Mouse (Mus musculus) layer of hippocampus, adult 2 months (tissue): Measurements from ENCODE around the gene Qsox1. TPM values are rescaled to one million over a fixed set of nuclear protein-coding genes. Genes with fewer than 3 reads are reported as not detected.

Experiments used
- DNase-seq, 2 experiments: peaks; one replicate each; pipeline ENCODE4 v3.0.0; 2022; ENCODE audit warnings: low spot score in 2 of 2
- H3K27ac ChIP-seq: fragments of 200-600 bp; 2 replicates; pipeline ENCODE4 v1.8.1; 2022
- H3K4me3 ChIP-seq: fragments of 200-600 bp; 2 replicates; pipeline ENCODE4 v1.8.1; 2022; ENCODE audit warnings: mild to moderate bottlenecking
- CTCF ChIP-seq: fragments of 200-600 bp; conservative IDR thresholded peaks from 2 replicates; pipeline ENCODE4 v1.8.1; 2022; ENCODE audit warnings: antibody characterized with exemption, mild to moderate bottlenecking, moderate library complexity
- total RNA-seq, 2 experiments: library from RNA; stranded (reverse); gene quantifications; 2 replicates each; pipeline ENCODE4 v1.2.3; 2021

The Qsox1 gene
- total RNA-seq, 2 experiments from 2014 or later = 32.1 to 35.4 TPM

DNA sequence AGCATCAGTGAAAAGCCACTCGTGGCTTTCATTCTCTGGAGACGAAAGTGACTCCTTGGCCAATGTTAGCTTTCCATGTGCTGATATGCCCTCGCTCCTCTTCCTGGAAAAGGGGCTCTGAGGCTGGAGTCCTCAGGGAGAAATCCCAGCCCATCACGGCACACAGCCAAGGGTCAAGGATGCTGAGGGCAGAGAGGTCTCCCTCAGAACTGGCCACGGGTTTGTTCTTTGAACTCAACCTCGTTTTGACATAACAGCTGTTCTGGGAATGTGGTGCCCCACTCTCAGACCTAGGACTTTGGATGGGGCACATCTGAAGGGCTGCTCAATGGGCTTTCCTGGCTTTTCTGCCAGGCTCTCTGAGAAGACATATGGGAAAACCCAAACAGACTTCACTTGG, 17.8 kb downstream of the Qsox1 start:
- Histone ChIP-seq H3K27ac (no peak overlapping the region), H3K4me3 (no peak overlapping the region)
- no peak for DNase-seq
- TF ChIP-seq CTCF = no peak

DNA sequence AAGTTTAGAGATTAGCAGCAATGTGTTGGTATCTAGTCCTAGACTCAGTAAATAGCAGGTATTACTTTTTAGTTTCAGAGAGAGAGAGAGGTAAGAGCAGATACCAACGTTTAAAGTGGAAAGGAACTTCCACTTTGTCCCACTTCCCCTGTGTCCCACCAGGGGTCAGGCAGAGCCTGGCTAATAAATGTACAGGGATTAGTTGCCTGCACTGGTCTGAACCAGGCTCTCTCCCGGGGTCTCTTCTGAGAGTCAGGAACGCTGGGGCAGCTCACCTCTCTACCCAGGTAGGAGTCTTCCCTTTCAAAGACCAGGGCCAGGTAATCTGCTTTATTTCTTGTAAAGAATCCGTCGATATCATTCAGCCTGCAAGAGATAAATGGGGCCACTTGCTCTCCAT, 20.8 kb downstream of the Qsox1 start:
- no peak overlapping the region for H3K27ac ChIP-seq
- H3K4me3 ChIP-seq = no peak overlapping the region
- no peak for DNase-seq
- TF ChIP-seq CTCF = peak; percentile 68

DNA sequence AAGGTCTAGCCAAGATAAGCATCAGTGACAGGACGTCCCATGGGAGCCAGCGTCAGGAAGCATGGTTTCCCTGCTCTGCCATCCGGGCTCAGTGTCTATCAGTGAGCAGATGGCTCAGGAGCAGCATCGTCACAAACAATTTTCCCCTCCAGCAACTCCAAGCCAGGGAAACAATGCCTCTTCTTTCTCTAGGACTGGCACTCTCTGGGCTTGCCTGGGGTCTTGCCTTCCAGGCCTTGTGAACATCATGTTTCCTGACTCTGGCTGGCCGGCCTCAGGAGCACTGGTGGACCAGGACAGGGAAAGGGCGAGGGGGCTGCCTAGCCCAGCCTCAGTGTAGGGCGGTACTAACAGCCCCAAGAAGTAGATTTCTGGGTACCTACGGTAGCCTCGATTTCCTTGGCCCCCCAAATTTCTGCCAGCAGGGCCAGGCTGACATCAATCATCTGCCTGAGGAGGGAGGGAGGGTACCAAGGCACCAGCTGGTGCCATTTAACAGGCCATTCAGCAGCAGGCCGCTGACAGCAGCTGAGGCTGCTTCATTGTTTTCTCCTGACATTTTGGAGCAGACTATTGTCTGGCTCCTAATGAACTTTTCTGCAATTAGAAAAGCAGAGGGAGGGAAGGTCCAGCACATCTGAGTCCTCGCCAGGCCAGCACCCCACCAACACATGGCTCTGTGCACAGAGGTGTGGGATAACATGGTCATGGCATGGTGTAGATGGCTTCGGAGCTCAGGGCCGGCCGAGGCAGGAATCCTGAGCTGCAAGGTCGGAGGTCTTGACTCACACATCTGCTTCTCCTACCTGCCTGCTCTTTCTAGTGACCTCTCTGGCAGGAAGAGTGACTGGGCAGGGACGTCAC, 22.3 kb downstream of the Qsox1 start:
- TF ChIP-seq CTCF = no peak
- Histone ChIP-seq H3K4me3 (no peak overlapping the region), H3K27ac (peak overlapping the region; percentile 70)
- peak in 1 of 2 experiments; percentile 3 for DNase-seq

DNA sequence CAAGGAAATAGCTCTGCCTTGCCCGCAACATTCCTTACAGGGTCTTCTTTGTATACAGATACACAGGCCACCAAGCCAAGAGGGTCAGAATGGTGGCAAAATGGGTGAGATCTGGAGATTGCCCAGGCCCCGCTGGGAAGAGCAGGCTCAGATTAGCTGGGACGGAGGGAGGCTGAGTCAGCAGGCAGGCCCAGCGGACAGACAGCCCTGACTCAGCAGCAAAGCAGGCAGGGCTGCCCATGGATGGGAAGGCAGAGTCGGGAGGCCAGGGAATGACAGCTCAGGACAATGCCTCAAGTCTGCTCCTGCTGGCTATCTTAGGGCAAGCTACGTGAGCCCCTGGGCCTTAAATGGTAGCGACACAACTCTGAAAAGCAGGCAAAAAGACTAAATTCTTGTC, 26.8 kb downstream of the Qsox1 start:
- H3K4me3 ChIP-seq = no peak overlapping the region
- TF ChIP-seq CTCF = no peak
- no peak overlapping the region for H3K27ac ChIP-seq
- no peak for DNase-seq

DNA sequence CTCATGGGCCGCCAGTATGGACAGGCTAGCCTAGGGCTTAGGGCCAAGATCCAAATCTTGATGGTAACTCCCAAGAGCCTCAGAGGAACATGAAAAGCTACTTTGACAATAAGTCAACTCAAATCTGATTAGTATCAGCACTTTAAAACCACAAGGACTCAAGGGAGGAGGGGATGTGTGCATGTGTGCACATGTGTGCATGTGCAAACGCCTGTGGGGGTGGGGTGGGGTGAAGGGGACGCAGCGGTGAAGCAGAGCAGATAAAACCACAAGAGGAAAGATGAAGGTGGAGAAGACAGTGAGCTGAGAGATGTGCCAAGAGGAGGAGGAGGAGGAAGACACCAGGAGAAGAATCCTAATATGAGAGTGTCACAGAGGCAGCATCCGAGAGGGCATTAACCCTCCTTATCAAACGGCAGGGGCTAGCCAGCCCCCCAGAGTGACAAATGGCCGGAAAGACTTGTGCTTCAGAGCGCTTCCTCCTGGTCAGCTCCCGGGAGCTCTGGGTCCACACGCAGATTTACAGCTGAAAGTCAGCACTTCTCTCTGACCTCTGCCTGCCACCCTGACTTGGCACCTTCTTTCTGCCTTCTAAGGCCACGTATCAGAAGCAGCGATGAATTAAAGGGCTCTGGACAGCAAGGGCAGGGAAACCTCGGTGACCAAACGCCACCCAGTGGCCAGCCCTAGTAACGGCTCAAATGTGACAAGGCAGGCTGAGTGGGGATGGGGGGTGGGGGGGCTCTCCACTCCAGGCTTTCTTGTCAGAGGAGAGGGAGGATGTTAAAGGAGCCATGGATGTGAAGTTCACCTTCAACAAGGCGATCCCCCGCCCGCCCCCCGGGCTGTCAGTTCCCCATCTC, 28.1 kb downstream of the Qsox1 start:
- peak; percentile 21 to 54 for DNase-seq
- TF ChIP-seq CTCF = peak; percentile 81
- Histone ChIP-seq H3K27ac (no peak overlapping the region), H3K4me3 (no peak overlapping the region)

DNA sequence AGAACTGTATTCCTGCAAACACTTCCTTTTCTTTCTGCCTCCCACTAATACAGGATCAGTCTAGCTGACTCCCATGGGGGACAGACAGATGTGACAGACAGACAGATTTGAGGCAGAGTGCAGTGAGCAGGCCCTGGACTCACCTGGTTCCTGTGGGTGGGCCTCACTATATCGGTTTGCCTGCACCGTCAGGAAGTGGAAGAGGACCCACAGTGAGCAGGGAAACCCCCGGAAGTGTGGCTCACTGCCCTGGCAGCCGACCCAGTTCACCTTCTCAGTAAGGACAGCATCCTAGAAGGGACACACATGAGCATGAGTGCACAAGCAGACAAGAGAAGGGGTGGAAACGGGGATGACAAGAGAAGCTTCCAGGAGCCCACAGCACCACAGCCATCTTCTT, 30.3 kb downstream of the Qsox1 start:
- no peak for TF ChIP-seq CTCF
- no peak for DNase-seq
- H3K27ac ChIP-seq = no peak overlapping the region
- H3K4me3 ChIP-seq = no peak overlapping the region

DNA sequence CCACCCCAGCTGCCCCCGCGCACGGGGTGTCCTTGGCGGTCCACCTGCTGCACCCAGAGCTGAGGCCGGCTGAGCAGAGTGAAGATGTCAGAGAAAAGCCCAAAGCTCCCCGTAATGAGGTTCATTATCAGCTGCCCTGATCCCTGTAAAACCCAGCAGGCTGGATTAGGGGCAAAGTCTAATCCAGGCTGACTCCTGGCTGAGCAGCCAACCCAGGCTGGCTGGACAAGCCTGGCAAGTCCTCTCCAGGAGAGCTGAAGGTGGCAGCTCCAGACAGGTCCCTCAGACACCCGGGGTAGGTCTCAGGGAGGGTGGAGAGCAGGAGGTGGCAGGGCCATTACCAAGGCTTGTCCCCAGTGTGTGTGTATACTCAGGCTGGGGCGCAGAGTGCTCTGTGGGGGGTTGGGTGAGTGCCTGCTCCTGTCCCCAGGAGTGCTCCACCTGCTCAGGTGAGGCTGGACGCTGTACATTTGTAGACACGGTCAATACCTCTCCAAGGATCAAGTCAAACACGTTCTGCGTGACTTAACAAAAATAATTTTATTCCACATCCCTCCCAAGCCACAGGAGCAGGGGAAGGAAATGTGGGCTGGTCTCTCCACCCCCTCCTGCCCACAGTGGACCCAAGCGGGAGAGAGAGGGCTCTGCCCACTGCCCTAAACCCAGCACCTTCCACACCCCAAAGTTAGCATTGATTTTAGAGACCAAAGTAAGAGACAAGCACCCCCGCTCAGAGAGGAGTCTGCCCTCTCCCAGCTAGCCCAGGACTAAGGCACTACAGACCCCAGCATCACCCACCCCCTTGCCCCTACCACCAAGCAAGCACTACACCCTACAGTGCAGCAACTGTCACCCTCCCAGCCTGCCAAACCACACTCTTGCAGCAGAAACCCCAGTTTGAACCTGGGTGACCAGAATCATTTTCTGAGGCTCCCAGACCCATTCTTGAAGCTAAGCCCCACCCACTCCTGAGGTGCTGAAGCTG, 34.8 kb downstream of the Qsox1 start:
- H3K4me3 ChIP-seq = no peak overlapping the region
- no peak for TF ChIP-seq CTCF
- DNase-seq = peak in 1 of 2 experiments; percentile 4
- H3K27ac ChIP-seq = no peak overlapping the region

DNA sequence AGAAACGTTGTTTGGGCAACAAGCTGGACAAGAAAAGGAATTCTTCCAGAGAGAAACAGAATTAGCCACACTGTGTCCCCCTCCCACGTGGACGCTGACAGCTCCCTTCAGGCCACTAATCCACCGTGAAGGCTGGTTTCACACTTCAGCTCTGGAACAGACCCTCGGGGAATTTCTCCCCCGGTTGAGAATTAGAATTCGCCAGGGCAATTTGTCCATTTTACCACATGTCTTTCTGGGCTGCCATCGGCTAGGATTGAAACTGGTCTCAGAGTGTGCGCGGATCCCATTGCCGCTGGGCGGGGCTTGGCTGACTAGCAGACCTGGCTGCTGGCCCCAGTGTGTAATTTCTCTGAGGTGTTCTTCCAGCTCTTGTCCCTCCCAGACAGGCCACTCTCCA, 53.5 kb downstream of the Qsox1 start:
- Histone ChIP-seq H3K27ac (no peak overlapping the region), H3K4me3 (no peak overlapping the region)
- DNase-seq = peak in 1 of 2 experiments; percentile 3
- TF ChIP-seq CTCF = no peak

DNA sequence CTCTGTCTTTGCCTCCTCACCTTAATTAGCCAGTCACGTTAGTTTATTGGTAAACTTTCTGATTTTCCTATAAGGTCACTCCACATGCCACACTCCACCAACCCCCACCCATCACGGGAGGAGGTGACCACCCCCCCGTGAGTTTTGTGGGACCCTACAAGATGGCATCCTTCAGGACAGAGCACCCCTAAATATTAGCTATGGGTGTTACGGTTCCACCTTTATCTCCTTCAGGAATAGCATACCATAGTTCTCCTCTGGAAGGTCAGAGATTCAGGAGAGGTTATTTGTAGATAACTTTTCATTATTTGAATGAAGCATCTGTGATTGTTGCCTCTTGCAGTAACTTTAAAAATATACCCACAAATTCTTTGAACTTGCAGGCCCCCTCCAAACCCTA, 54.0 kb downstream of the Qsox1 start:
- H3K27ac ChIP-seq = no peak overlapping the region
- H3K4me3 ChIP-seq = no peak overlapping the region
- DNase-seq = peak in 1 of 2 experiments; percentile 2
- no peak for TF ChIP-seq CTCF

DNA sequence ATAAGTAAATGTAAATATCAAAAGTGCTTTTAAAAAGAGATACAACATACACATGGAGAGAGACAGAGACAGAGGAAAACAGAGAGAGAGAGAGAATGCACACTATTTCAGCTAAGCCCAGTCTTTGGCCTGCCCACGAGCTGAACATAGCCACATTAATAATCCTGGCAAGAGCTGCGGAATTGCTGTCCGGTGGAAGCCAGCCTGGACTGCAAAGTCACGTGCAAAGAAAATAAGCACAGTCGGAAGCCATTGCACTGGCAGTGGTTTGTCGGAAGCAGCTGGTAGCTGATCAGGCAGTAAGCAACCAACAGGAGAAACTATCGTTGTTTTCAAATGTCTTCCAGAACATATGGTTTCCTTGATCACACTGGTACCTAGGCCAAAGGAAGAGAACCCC, 55.1 kb downstream of the Qsox1 start:
- H3K4me3 ChIP-seq = no peak overlapping the region
- H3K27ac ChIP-seq = no peak overlapping the region
- no peak for TF ChIP-seq CTCF
- peak in 1 of 2 experiments; percentile 5 for DNase-seq

DNA sequence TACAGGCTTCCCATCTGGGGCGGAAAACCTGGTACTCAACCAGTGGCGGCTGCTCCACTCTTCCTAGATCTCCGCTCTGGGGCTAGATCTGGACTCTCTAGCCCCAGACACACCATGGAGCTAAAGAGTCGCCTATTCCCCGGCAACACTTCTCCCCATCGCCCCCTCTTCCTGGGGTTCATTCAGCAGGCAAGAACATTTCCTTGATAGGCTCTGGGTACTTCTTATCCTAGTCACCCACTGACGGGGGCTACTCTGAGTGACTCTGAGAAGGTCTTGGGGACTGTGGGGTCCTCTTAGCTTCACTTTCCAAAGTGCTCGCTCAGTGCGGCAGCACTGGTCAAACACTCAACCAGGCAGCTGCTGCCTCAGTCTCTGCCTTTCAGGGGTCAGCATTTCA, 59.3 kb downstream of the Qsox1 start:
- DNase-seq = peak in 1 of 2 experiments; percentile 2
- Histone ChIP-seq H3K4me3 (no peak overlapping the region), H3K27ac (no peak overlapping the region)
- TF ChIP-seq CTCF = no peak

DNA sequence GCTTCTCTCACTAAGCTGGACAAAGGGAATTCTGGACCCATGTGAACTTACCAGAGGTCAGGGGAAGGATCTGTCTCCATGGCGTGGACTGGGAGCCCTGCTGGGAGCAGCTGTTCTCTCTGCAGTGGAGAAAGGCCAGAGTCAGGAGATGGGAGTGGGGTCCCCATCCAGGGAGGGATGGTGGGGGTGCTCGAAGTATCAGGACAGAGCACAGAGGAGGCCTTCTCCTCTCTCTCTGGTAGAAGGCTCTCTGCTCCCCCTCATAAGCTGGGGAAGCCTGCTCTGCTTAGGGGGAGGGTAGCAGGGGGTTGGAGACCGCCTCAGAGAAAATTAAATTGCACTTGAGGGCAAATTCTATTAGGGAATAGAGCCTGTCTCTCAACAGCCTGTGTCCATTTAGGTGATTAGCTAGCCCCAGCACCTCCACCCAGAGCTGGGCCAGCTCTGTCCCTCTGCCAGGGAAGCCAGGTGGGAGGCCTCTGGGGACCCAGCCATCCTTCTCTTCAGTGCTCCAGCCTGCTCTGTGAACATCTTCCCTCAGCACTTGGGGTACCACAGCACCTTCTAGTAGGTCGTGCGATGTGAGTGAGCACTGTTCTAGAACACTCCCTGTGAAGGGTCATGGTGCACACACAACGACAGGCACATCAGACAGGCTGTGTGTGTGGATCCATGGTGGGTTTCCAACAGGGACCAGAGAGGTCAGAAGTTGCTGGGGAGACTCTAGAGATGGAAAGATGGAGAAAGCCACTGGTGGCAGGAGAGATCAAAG, 61.0 kb downstream of the Qsox1 start, which contains the start of gene Lhx4:
Lhx4 (minus strand) TSS at position 201 of the 772 bp plus-strand sequence.
- TF ChIP-seq CTCF = no peak
- Histone ChIP-seq H3K4me3 (no peak within 1 kb of the TSS), H3K27ac (no peak within 1 kb of the TSS)
- DNase-seq = no peak
